Mouse (Mus musculus) Muller cell, postnatal 12 days (primary cell): ENCODE data around the gene Hdlbp.
"Not testable (repeated sequence)": the region's sequence is repeated elsewhere in the genome, so short reads cannot be mapped to it uniquely, and the experiment has no call there.

Source experiments
- DNase-seq: peaks from one replicate; pipeline ENCODE4 v3.0.0-alpha.2; 2015; ENCODE audit errors: inconsistent ontology term

Gene Hdlbp

GRCm38 (mm10) chr1:93478586-93479475, at the start of gene Hdlbp:
Gene Hdlbp, minus strand, starts transcription at chr1:93478815.
- DNase-seq = peak; percentile 100

- no peak for DNase-seq
Observed at GRCm38 (mm10) chr1:93522325-93522724, 43.7 kb upstream of the Hdlbp start.

- DNase-seq = no peak
Observed at GRCm38 (mm10) chr1:93521491-93521890, 42.9 kb upstream of the Hdlbp start.

DNA sequence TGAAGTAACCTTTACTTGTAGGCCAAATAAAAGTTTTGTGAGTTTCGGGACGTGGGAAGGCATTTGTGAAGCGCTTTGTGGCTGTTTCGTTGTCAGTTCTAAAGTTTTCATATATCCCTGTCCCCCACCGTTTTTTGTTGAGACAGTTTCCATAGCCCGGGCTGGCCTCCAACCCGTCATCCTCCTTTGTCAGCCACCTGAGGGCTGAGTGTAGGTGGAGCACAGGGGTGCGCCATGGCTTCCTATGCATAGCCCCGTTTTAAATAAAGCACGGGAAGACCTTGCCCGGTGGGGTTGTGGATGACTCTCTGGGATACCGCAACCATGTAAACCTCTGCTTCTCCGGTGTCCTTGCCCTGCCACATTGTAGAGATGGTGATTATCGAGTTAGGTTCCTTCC, 34.6 kb upstream of the Hdlbp start:
- no peak for DNase-seq

- no peak for DNase-seq
Observed at GRCm38 (mm10) chr1:93512351-93512690, 33.7 kb upstream of the Hdlbp start.

DNA sequence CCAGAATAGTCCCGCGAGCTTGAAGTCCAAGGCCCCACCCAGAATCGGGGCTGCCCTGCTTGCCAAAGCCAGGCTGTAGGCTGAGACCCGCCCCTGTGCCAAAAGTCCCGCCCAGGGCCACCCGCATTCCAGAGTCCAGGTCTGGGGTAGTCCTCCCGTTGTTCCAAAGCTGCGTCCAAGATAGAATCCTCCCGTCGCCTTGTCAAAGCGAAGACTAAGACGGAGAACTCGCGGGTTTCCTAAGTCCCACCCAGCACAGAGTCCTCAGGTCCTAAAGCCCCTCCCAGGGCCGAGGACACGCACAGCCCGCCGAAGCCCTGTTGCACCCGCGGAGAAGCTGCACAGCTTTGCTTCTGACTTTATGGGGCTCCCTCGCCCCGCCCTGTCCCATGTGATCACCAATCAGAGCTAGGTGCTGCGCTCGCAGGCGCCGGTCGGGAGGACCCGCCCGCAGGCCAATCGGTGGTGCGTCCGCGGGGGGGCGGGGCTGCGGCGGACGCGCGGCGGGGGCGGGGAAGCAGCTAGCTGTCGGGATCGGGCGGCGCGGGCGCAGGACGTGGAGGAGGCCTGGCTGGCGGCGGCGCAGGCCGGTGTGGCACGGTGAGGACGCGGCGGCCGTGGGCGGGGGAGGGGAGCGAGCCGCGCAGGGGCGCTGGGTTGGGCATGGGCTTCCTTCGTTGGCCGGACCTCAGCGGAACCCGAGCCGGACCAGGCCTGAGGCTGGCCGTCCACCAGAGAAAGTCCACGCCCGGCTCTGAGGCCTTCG, 33.2 kb upstream of the Hdlbp start, which contains the start of gene Farp2:
TSS of gene Farp2 (plus strand) at position 495 of the 766 bp plus-strand sequence.
- peak; percentile 98 for DNase-seq

DNA sequence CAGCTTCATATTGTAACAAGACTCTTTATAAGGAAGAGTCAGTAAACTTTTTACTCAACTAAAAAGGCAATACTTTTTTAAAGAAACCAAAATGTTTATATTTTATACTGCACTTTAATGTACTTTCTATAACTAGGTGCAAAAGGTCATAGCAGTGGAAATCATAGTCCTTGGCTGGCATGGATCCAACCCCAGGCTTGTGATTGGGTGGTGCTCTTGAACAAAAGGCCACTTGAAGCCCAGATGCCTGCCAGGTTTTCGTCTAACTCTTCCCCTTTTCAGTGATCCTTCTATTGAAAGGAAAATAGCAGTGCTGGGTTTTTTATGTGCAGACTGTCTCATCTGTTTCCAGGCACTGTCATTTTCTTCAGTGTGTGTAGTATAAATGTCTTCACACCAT, 30.0 kb upstream of the Hdlbp start:
- not testable (repeated sequence) for DNase-seq

GRCm38 (mm10) chr1:93506944-93507676, 28.5 kb upstream of the Hdlbp start:
- peak; percentile 59 for DNase-seq

GRCm38 (mm10) chr1:93495312-93495711, 16.7 kb upstream of the Hdlbp start:
- DNase-seq = no peak

DNA sequence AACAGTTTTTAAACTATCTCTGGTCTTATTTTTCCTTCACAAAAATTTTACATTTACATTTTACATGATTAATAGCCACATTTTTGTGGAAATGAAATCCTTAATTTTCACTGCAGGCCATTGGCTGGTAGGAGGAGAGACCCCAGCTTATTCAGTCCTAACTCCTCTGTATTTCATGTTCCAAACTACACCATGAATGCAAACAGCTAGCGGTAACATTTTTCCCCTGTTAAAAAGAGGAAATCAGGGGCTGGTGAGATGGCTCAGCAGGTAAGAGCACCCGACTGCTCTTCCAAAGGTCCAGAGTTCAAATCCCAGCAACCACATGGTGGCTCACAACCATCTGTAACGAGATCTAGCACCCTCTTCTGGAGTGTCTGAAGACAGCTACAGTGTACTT, 7.7 kb upstream of the Hdlbp start:
- not testable (repeated sequence) for DNase-seq

GRCm38 (mm10) chr1:93479476-93480083, 965 bp upstream of the Hdlbp start:
- no peak for DNase-seq

- DNase-seq = peak; percentile 99
Observed at GRCm38 (mm10) chr1:93477758-93478585, 643 bp downstream of the Hdlbp start.

GRCm38 (mm10) chr1:93475694-93476093, 2.9 kb downstream of the Hdlbp start:
- DNase-seq = no peak

DNA sequence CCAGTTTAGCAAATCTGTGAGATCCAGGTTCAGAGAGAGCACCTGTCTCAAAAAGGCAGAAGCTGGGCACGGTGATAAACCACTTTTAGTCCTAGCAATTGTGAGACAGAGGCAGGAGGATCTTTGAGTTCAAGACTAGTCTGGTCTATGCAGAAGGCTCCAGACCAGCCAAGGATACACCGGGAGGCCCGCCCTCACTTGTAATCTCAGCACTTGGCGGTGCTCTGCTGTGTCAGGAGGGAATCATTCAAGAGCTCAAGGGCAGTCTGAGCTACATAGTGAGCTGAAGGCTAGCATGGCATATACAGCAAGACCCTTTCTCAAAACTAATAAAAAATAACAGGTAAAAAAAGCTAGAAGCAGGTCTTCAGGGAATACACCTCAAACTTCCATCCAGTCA, 10.0 kb downstream of the Hdlbp start:
- DNase-seq = no peak

- DNase-seq = no peak
Observed at GRCm38 (mm10) chr1:93465746-93466145, 12.9 kb downstream of the Hdlbp start.

DNA sequence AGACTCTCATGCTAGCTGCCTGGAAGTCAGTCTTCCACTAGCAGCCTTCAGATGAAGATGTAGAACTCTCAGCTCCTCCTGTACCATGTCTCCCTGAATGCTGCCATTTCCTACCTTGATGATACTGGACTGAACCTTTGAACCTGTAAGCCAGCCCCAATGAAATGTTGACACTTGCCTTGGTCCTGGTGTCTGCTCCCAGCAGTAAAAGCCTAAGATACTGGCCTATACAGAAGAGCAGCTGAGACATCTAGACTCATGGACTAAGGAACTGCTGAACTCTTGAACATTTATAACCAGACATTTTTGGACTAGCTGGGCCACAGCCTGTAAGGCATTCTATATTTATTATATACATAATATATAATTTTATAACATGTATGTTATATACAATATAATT, 13.5 kb downstream of the Hdlbp start:
- DNase-seq = no peak

- DNase-seq = no peak
Observed at GRCm38 (mm10) chr1:93459101-93459500, 19.5 kb downstream of the Hdlbp start.

DNA sequence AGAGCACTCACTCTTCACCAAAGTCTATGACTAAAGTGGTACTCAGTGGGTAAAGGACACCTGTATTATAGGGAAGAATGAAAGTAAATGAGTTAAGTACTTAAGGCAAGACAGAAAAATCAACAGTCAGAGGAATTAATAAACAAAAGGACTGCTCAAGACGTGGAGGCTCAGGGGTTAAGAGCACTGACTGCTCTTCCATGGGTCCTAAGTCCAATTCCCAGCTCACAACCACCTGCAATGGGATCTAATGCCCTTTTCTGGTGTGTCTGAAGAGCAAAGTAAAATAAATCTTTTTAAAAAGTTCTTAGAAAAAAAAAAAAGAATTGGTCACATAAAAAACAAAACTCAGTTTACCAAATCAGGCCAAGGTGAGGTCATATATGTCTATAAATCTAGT, 20.3 kb downstream of the Hdlbp start:
- DNase-seq = no peak

- DNase-seq = no peak
Observed at GRCm38 (mm10) chr1:93453721-93454255, 24.8 kb downstream of the Hdlbp start.

DNA sequence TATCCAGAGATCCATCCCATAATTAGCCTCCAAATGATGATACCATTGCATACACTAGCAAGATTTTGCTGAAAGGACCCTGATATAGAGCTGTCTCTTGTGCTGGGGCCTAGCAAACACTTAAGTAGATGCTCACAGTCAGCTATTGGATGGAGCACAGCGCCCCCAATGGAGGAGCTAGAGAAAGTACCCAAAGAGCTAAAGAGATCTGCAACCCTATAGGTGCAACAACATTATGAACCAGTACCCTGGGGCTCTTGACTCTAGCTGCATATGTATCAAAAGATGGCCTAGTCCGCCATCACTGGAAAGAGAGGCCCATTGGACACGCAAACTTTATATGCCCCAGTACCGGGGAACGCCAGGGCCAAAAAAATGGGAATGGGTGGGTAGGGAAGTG, 28.5 kb downstream of the Hdlbp start:
- DNase-seq = not testable (repeated sequence)

DNA sequence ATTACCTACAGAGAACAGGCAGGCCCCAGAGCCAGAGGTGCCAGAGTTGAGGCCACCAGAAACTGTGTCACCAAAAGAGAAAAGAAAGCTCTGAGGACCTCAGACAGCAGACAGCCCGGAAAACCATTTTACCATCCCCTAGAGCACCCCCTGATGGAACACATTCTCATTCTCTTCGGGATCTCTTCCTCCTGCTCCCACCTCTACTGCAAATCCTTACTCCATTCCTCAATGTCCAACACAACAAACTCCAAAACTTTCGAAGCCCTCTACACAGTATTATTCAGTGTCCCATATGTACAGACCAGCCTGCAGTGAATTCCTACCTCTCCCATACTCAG, 32.8 kb downstream of the Hdlbp start:
- no peak for DNase-seq
